Mouse (Mus musculus) c-Kit-negative CD71-positive TER-119-positive erythroid progenitor cells, embryonic 14.5 days (primary cell): ENCODE data around the gene Col4a3.

Experiments
- DNase-seq: peaks from one replicate; pipeline ENCODE4 v3.0.0-alpha.2; 2013; ENCODE audit warnings: low read depth, low spot score

The Col4a3 gene

GRCm38 (mm10) chr1:82686328-82686727 lies 99.6 kb downstream of the Col4a3 start:
- no peak for DNase-seq

GRCm38 (mm10) chr1:82686866-82687265 lies 100.1 kb downstream of the Col4a3 start:
- no peak for DNase-seq

GRCm38 (mm10) chr1:82687931-82688330 lies 101.2 kb downstream of the Col4a3 start:
- no peak for DNase-seq

- DNase-seq: no peak
These were observed 109.2 kb downstream of the Col4a3 start for GRCm38 (mm10) chr1:82695915-82696314.

- DNase-seq: no peak
These were observed 131.2 kb downstream of the Col4a3 start for GRCm38 (mm10) chr1:82717816-82718512.

GRCm38 (mm10) chr1:82724339-82725025 lies 137.8 kb downstream of the Col4a3 start, which contains the start of gene Mff:
Mff (plus strand) TSS chr1:82724890.
- peak; percentile 88 for DNase-seq

GRCm38 (mm10) chr1:82725026-82725874 lies 138.5 kb downstream of the Col4a3 start:
- peak; percentile 75 for DNase-seq

- no peak for DNase-seq
These were observed 139.1 kb downstream of the Col4a3 start for GRCm38 (mm10) chr1:82725875-82726185.

GRCm38 (mm10) chr1:82726482-82726881 lies 139.8 kb downstream of the Col4a3 start:
- peak; percentile 39 for DNase-seq

GRCm38 (mm10) chr1:82733357-82733756 lies 146.6 kb downstream of the Col4a3 start:
- DNase-seq: no peak

- no peak for DNase-seq
These were observed 151.3 kb downstream of the Col4a3 start for GRCm38 (mm10) chr1:82738066-82738465.

GRCm38 (mm10) chr1:82741539-82741938 lies 154.8 kb downstream of the Col4a3 start:
- DNase-seq: no peak

GRCm38 (mm10) chr1:82743962-82744361 lies 157.2 kb downstream of the Col4a3 start:
- no peak for DNase-seq

- DNase-seq: no peak
These were observed 159.7 kb downstream of the Col4a3 start for GRCm38 (mm10) chr1:82746408-82746807.

- DNase-seq: no peak
These were observed 161.2 kb downstream of the Col4a3 start for GRCm38 (mm10) chr1:82747714-82748452.

- DNase-seq: peak; percentile 15
These were observed 172.8 kb downstream of the Col4a3 start for GRCm38 (mm10) chr1:82759520-82759919.

- DNase-seq: no peak
These were observed 174.9 kb downstream of the Col4a3 start for GRCm38 (mm10) chr1:82761454-82762169.

GRCm38 (mm10) chr1:82762274-82762673 lies 175.6 kb downstream of the Col4a3 start:
- no peak for DNase-seq

- no peak for DNase-seq
These were observed 179.5 kb downstream of the Col4a3 start for GRCm38 (mm10) chr1:82766227-82766626.

GRCm38 (mm10) chr1:82766641-82767040 lies 179.9 kb downstream of the Col4a3 start:
- no peak for DNase-seq

GRCm38 (mm10) chr1:82768269-82768668 lies 181.5 kb downstream of the Col4a3 start, which contains the start of gene Tm4sf20:
Tm4sf20 (minus strand) TSS chr1:82768461.
- DNase-seq: no peak
